ENCODE assay signal across 9 mouse cellular contexts in the genomic region with DNA sequence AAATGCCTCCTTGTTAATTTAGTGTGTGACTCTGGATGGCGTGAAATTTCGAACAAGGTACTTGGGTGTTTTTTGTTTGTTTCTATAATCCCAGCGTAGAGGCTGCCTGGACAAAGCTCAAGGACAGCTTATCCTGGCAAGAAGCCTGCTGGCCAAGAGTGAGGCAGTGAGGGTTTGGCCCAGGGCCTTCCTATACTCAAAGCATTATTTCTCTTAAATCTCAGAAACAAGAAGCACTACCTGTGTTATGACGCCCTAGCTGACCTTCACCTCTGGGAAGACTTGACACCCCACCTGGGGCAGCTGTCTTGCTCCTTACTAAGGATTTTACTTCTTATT. TPM values are rescaled to one million over a fixed set of nuclear protein-coding genes. Genes with fewer than 3 reads are reported as not detected.
DNase-seq lines count a peak whose midpoint lies in the region; ATAC-seq and TF ChIP-seq lines count a peak whose summit lies in the region.
"Had no signal": no experiment of that assay in that cellular context is flagged by ENCODE, and none has a peak within 500 bp of the region (broad histone marks: within the 10 kb centered on the region; RNA-seq: fewer than 3 reads in every experiment).

No protein-coding gene starts in this region.

- no peak for TF ChIP-seq CTCF in layer of hippocampus, adult 2 months (conservative IDR thresholded peaks at IDR 0.05)
- no peak for TF ChIP-seq CTCF in brain, embryonic 14.5 days (IDR thresholded peaks at IDR 0.05; ENCODE audit: borderline replicate concordance, extremely low read depth, insufficient read depth, insufficient read length)
- TF ChIP-seq CTCF in gastrocnemius, adult 2 months (IDR thresholded peaks at IDR 0.05) = no peak

- 51% methylated on average over 4 of the region's 4 CpGs for WGBS in hindbrain, embryonic 15.5 days
- WGBS in limb, embryonic 15.5 days = 23% methylated on average over 4 of the region's 4 CpGs

- no peak for ATAC-seq in hindbrain, embryonic 15.5 days (ENCODE audit: low FRiP score, low read depth)
- ATAC-seq in limb, embryonic 15.5 days (ENCODE audit: insufficient number of reproducible peaks, low FRiP score, low TSS enrichment, low read depth) = no peak
- no peak for ATAC-seq in erythroid progenitor cell, adult 5-6 weeks (replicated peaks; ENCODE audit: low FRiP score, poor library complexity, severe bottlenecking)

- intact Hi-C loops in gastrocnemius, adult 2 months (cut with DNase I) = loop anchor here (2.0 to 5.0 kb wide), 3 partner anchors 33 to 292 kb away; a partner anchor contains a TSS

- DNase-seq in layer of hippocampus, adult 2 months (ENCODE audit: low spot score in 2 of 2) = no peak
- no peak for DNase-seq in layer of hippocampus, adult 9-11 months
- peak; percentile 64 for DNase-seq in brain, embryonic 14.5 days (ENCODE audit: low read depth)
- peak; percentile 86 for DNase-seq in gastrocnemius, adult 2 months

- no peaks in the 10 kb centered on the region for H3K36me3 ChIP-seq in hindbrain, embryonic 15.5 days
- H3K36me3 ChIP-seq in limb, embryonic 15.5 days = peaks cover 23% of the 10 kb centered on the region; the same call in 1 of the 2 replicates
- H3K36me3 ChIP-seq in myocyte (ENCODE audit: control insufficient read depth, insufficient read depth) = peaks cover 17% of the 10 kb centered on the region

- H3K9me3 ChIP-seq in hindbrain, embryonic 15.5 days = no peaks in the 10 kb centered on the region
- no peaks in the 10 kb centered on the region for H3K9me3 ChIP-seq in limb, embryonic 15.5 days

- peak overlapping the region; percentile 85 for H3K4me3 ChIP-seq in layer of hippocampus, adult 2 months
- H3K4me3 ChIP-seq in gastrocnemius, adult 2 months = peak overlapping the region; percentile 88
- H3K4me3 ChIP-seq in hindbrain, embryonic 15.5 days = peak overlapping the region; percentile 70
- H3K4me3 ChIP-seq in limb, embryonic 15.5 days = peak overlapping the region; percentile 64
- H3K4me3 ChIP-seq in myocyte = peak overlapping the region; percentile 92

- H3K9ac ChIP-seq in hindbrain, embryonic 15.5 days = 0 out of 2 replicates have a peak overlapping the region, but pooled peaks have one; percentile 26
- H3K9ac ChIP-seq in limb, embryonic 15.5 days = peak overlapping the region; percentile 63

- no peaks in the 10 kb centered on the region for H3K27me3 ChIP-seq in hindbrain, embryonic 15.5 days
- H3K27me3 ChIP-seq in limb, embryonic 15.5 days = no peaks in the 10 kb centered on the region
- H3K27me3 ChIP-seq in myocyte (ENCODE audit: control insufficient read depth, insufficient read depth, insufficient read length) = no peaks in the 10 kb centered on the region

- peaks cover 45% of the 10 kb centered on the region for H3K79me2 ChIP-seq in myocyte (ENCODE audit: control insufficient read depth, insufficient read depth)

- peak overlapping the region; percentile 98 for H3K27ac ChIP-seq in layer of hippocampus, adult 2 months
- H3K27ac ChIP-seq in gastrocnemius, adult 2 months = peak overlapping the region; percentile 96
- H3K27ac ChIP-seq in hindbrain, embryonic 15.5 days (replicated peaks) = peak overlapping the region; percentile 76
- peak overlapping the region; percentile 97 for H3K27ac ChIP-seq in limb, embryonic 15.5 days

- TF ChIP-seq POLR2A in brain, embryonic 14.5 days (IDR thresholded peaks at IDR 0.05; ENCODE audit: borderline replicate concordance, extremely low read depth, insufficient read depth, insufficient read length, poor library complexity, severe bottlenecking) = no peak
- no peak for TF ChIP-seq POLR2A in myocyte (IDR thresholded peaks at IDR 0.05; ENCODE audit: insufficient read length, low read depth)

- peaks cover 18% of the 10 kb centered on the region for H3K4me1 ChIP-seq in hindbrain, embryonic 15.5 days (replicated peaks)
- H3K4me1 ChIP-seq in limb, embryonic 15.5 days = peaks cover 28% of the 10 kb centered on the region

- peak overlapping the region; percentile 60 for H3K4me2 ChIP-seq in hindbrain, embryonic 15.5 days
- peak overlapping the region; percentile 45 for H3K4me2 ChIP-seq in limb, embryonic 15.5 days
- peak overlapping the region; percentile 83 for H3K4me2 ChIP-seq in myocyte (ENCODE audit: low read depth)

- H3ac ChIP-seq in myocyte (ENCODE audit: control insufficient read depth, insufficient read length) = peak overlapping the region; percentile 85

TF ChIP-seq in myocyte, 11 proteins besides CTCF, POLR2A, EP300 and RAD21:
- TF ChIP-seq MAX (IDR thresholded peaks at IDR 0.05; ENCODE audit: low read depth) (no peak), TCF3 (IDR thresholded peaks at IDR 0.05; ENCODE audit: insufficient read length, low read depth) (no peak), REST (IDR thresholded peaks at IDR 0.05; ENCODE audit: insufficient read depth, insufficient read length) (no peak), TCF12 (IDR thresholded peaks at IDR 0.05; ENCODE audit: insufficient read depth, poor library complexity, severe bottlenecking) (no peak), SRF (IDR thresholded peaks at IDR 0.05; ENCODE audit: control insufficient read depth, insufficient read length, low read depth) (no peak), MYOD1 (IDR thresholded peaks at IDR 0.05; ENCODE audit: control insufficient read depth in 1 of 3, insufficient read length in 2 of 3, low read depth in 2 of 3) (no peak), POLR2AphosphoS2 (IDR thresholded peaks at IDR 0.05; ENCODE audit: insufficient read length, low read depth) (no peak), MYOG (IDR thresholded peaks at IDR 0.05; ENCODE audit: control insufficient read depth in 1 of 3, insufficient read depth in 1 of 3, insufficient read length in 2 of 3, low read depth in 2 of 3) (no peak), USF1 (IDR thresholded peaks at IDR 0.05; ENCODE audit: low read depth) (no peak), CEBPB (IDR thresholded peaks at IDR 0.05; ENCODE audit: insufficient read depth, poor library complexity, severe bottlenecking) (no peak), E2F4 (IDR thresholded peaks at IDR 0.05; ENCODE audit: insufficient read depth) (no peak)

RNA-seq across cellular contexts. Expression of a gene that starts 2.6 kb away (rescaled TPM):
- total RNA-seq in layer of hippocampus, adult 2 months (2021) = 10 to 100 TPM; 32.9 to 35.2 TPM
- 12.3 and 12.7 TPM in 2 replicates for polyA plus RNA-seq in brain, embryonic 14.5 days (2012; rRNA removed)
- total RNA-seq in gastrocnemius, adult 2 months (2021) = 10 to 100 TPM; 38.8 to 58.6 TPM
- 17.2 and 17.3 TPM in 2 replicates for polyA plus RNA-seq in hindbrain, embryonic 15.5 days (2015; fragmentation: Nextera tagmentation; extraction: Ambion mirVana)
- 40.5 and 41.2 TPM in 2 replicates for polyA plus RNA-seq in limb, embryonic 15.5 days (2015; fragmentation: Nextera tagmentation; extraction: Ambion mirVana)
- polyA plus RNA-seq in myocyte (2012; fragmentation: generic; extraction: Trizol) = 19.7 TPM
- 19.1 and 45.7 TPM in 2 replicates for total RNA-seq in erythroid progenitor cell, adult 5-6 weeks (2015; ENCODE audit: low replicate concordance)
- total RNA-seq in erythroid progenitor cell, adult 5-6 weeks (2017; ENCODE audit: low replicate concordance) = 38.1 and 40.9 TPM in 2 replicates

RNA-seq across cellular contexts. Expression of a gene that starts 18.1 kb away (rescaled TPM):
- total RNA-seq in layer of hippocampus, adult 2 months (2021) = not detected
- polyA plus RNA-seq in brain, embryonic 14.5 days (2012; rRNA removed) = not detected in 2 replicates
- not detected for total RNA-seq in gastrocnemius, adult 2 months (2021)
- polyA plus RNA-seq in hindbrain, embryonic 15.5 days (2015; fragmentation: Nextera tagmentation; extraction: Ambion mirVana) = not detected in 2 replicates
- 0.10 and 0.16 TPM in 2 replicates for polyA plus RNA-seq in limb, embryonic 15.5 days (2015; fragmentation: Nextera tagmentation; extraction: Ambion mirVana)
- polyA plus RNA-seq in myocyte (2012; fragmentation: generic; extraction: Trizol) = 0.07 TPM
- not detected in 2 replicates for total RNA-seq in erythroid progenitor cell, adult 5-6 weeks (2015; ENCODE audit: low replicate concordance)
- total RNA-seq in erythroid progenitor cell, adult 5-6 weeks (2017; ENCODE audit: low replicate concordance) = not detected in 2 replicates
- total RNA-seq: layer of hippocampus, postnatal 36 days had no signal

Comparison
In these comparisons a context has a peak if more than half of its experiments do, and no peak if none do; other contexts are left out.
1. DNase-seq: peak in brain, embryonic 14.5 days (single experiment) and gastrocnemius, adult 2 months (single experiment); none in layer of hippocampus, adult 2 months (0 of 2) and layer of hippocampus, adult 9-11 months (single experiment).
2. Peak in every context shown above with its lines, with median percentiles within 50 percentile points of each other: H3K27ac ChIP-seq, H3K4me3 ChIP-seq and H3K4me2 ChIP-seq.